ENCODE assay signal across 18 mouse cellular contexts in genomic region chr2:21941488-21942000, GRCm38 (mm10).
DNase-seq lines count a peak whose midpoint lies in the region; ATAC-seq lines count a peak whose summit lies in the region.
"Had no signal": no experiment of that assay in that cellular context is flagged by ENCODE, and none has a peak within 500 bp of the region (broad histone marks: within the 10 kb centered on the region; RNA-seq: fewer than 3 reads in every experiment).

No protein-coding gene starts in this region.

- no peaks in the 10 kb centered on the region for H3K36me3 ChIP-seq in hindbrain, embryonic 12.5 days
- H3K36me3 ChIP-seq in hindbrain, embryonic 10.5 days, result no peaks in the 10 kb centered on the region
- H3K36me3 ChIP-seq in neural tube, embryonic 11.5 days (ENCODE audit: control insufficient read depth, insufficient read depth, low read length), result no peaks in the 10 kb centered on the region
- no peaks in the 10 kb centered on the region for H3K36me3 ChIP-seq in midbrain, embryonic 15.5 days (replicated peaks)
- H3K36me3 ChIP-seq: embryonic facial prominence, embryonic 10.5 days had no signal

- H3K4me1 ChIP-seq in hindbrain, embryonic 12.5 days, result no peaks in the 10 kb centered on the region
- no peaks in the 10 kb centered on the region for H3K4me1 ChIP-seq in hindbrain, embryonic 10.5 days (replicated peaks)
- no peaks in the 10 kb centered on the region for H3K4me1 ChIP-seq in neural tube, embryonic 11.5 days (ENCODE audit: control insufficient read depth, insufficient read depth, low read length)
- H3K4me1 ChIP-seq in midbrain, embryonic 15.5 days, result no peaks in the 10 kb centered on the region
- H3K4me1 ChIP-seq: embryonic facial prominence, embryonic 10.5 days had no signal

- WGBS in hindbrain, embryonic 12.5 days, result 75% methylated on average over 2 of the region's 2 CpGs
- WGBS in hindbrain, embryonic 10.5 days, result 73% methylated on average over 2 of the region's 2 CpGs
- WGBS in neural tube, embryonic 11.5 days, result 74% methylated on average over 2 of the region's 2 CpGs
- WGBS in midbrain, embryonic 15.5 days, result 81% methylated on average over 2 of the region's 2 CpGs

- no peak overlapping the region for H3K4me3 ChIP-seq in hindbrain, embryonic 12.5 days
- H3K4me3 ChIP-seq in hindbrain, embryonic 10.5 days, result no peak overlapping the region
- H3K4me3 ChIP-seq in neural tube, embryonic 11.5 days (ENCODE audit: low read depth, low read length), result no peak overlapping the region
- no peak overlapping the region for H3K4me3 ChIP-seq in midbrain, embryonic 15.5 days
- H3K4me3 ChIP-seq: embryonic facial prominence, embryonic 10.5 days had no signal

- peak; percentile 46; the same call in 1 of the 2 replicates for ATAC-seq in hindbrain, embryonic 12.5 days (ENCODE audit: low FRiP score)
- peak; percentile 48; the same call in 1 of the 2 replicates for ATAC-seq in neural tube, embryonic 11.5 days (ENCODE audit: insufficient read depth, low FRiP score, low TSS enrichment)
- ATAC-seq in midbrain, embryonic 15.5 days (replicated peaks), result peak; percentile 72
- ATAC-seq: liver, postnatal 0 days had no signal

- no peak overlapping the region for H3K9ac ChIP-seq in hindbrain, embryonic 12.5 days
- no peak overlapping the region for H3K9ac ChIP-seq in neural tube, embryonic 11.5 days (ENCODE audit: low read length)
- H3K9ac ChIP-seq in midbrain, embryonic 15.5 days, result no peak overlapping the region
- H3K9ac ChIP-seq: liver, postnatal 0 days had no signal

- H3K9me3 ChIP-seq in hindbrain, embryonic 12.5 days (replicated peaks), result no peaks in the 10 kb centered on the region
- H3K9me3 ChIP-seq in hindbrain, embryonic 10.5 days, result no peaks in the 10 kb centered on the region
- no peaks in the 10 kb centered on the region for H3K9me3 ChIP-seq in neural tube, embryonic 11.5 days (ENCODE audit: control insufficient read depth, low read length)
- no peaks in the 10 kb centered on the region for H3K9me3 ChIP-seq in midbrain, embryonic 15.5 days
- H3K9me3 ChIP-seq: embryonic facial prominence, embryonic 10.5 days had no signal

- DNase-seq in hindbrain, embryonic 10.5 days (ENCODE audit: low spot score), result no peak
- DNase-seq in neural tube, embryonic 11.5 days (ENCODE audit: low spot score), result no peak
- DNase-seq in neural tube, embryonic 10.5 days (ENCODE audit: extremely low spot score, low spot score), result no peak
- DNase-seq in lung, postnatal 36 days, result no peak
- DNase-seq in adrenal gland, postnatal 36 days, result no peak
- DNase-seq in kidney, postnatal 14 days, result no peak
- DNase-seq: cerebellum, adult 11 months; cerebellum, adult 9-11 months; gastrocnemius, postnatal 36 days; kidney, adult 18-20 months; liver, postnatal 0 days; thymus, adult 18-20 months; thymus, postnatal 36 days had no signal

- H3K27ac ChIP-seq in hindbrain, embryonic 12.5 days, result no peak overlapping the region
- H3K27ac ChIP-seq in hindbrain, embryonic 10.5 days, result no peak overlapping the region
- no peak overlapping the region for H3K27ac ChIP-seq in neural tube, embryonic 11.5 days (ENCODE audit: low read depth, low read length)
- no peak overlapping the region for H3K27ac ChIP-seq in midbrain, embryonic 15.5 days
- H3K27ac ChIP-seq: embryonic facial prominence, embryonic 10.5 days; kidney, postnatal 0 days had no signal

- H3K27me3 ChIP-seq in hindbrain, embryonic 12.5 days, result no peaks in the 10 kb centered on the region
- no peaks in the 10 kb centered on the region for H3K27me3 ChIP-seq in hindbrain, embryonic 10.5 days (ENCODE audit: insufficient read depth, poor library complexity, severe bottlenecking)
- no peaks in the 10 kb centered on the region for H3K27me3 ChIP-seq in neural tube, embryonic 11.5 days (ENCODE audit: control insufficient read depth, insufficient read depth, low read length)
- H3K27me3 ChIP-seq in midbrain, embryonic 15.5 days (replicated peaks), result no peaks in the 10 kb centered on the region

- H3K4me2 ChIP-seq in hindbrain, embryonic 12.5 days (replicated peaks), result no peak overlapping the region
- no peak overlapping the region for H3K4me2 ChIP-seq in neural tube, embryonic 11.5 days (ENCODE audit: low read depth)
- H3K4me2 ChIP-seq in midbrain, embryonic 15.5 days, result no peak overlapping the region
- H3K4me2 ChIP-seq: liver, embryonic 11.5 days had no signal
